Mouse (Mus musculus) gastrocnemius, postnatal 36 days (tissue): ENCODE measurements around the gene Ubxn11. TPM values are rescaled to one million over a fixed set of nuclear protein-coding genes. Genes with fewer than 3 reads are reported as not detected.
A peak's percentile ranks its signal among the peaks of the same experiment; 100 is the strongest.

Source experiments
- DNase-seq, 2 experiments: peaks; one replicate each; pipeline ENCODE4 v3.0.0; 2022
- intact Hi-C: fragments of 180-260 bp; cut with DNase I; formaldehyde crosslinking; loops from one replicate; pipeline ENCODE4 v1.15.1; 2025
- long read RNA-seq, 2 experiments: library from polyadenylated mRNA; stranded (forward); transcript quantifications; one replicate each; pipeline ENCODE4 v2.0.0; 2021
- total RNA-seq, 2 experiments: library from RNA; stranded (reverse); gene quantifications; 2 replicates each; pipeline ENCODE4 v1.2.3; 2021

Gene Ubxn11
- total RNA-seq = 1 to 10 TPM; 1.4 to 2.1 TPM
- long read RNA-seq, experiment 1, partial matches to known transcripts = 1 of 2 reads
- long read RNA-seq, experiment 1, other reads (novel, unspliced or antisense) = 0 of 2 reads
- long read RNA-seq, experiment 2, partial matches to known transcripts = 0 of 1 reads
- long read RNA-seq, experiment 2, other reads (novel, unspliced or antisense) = 1 of 1 reads

DNA sequence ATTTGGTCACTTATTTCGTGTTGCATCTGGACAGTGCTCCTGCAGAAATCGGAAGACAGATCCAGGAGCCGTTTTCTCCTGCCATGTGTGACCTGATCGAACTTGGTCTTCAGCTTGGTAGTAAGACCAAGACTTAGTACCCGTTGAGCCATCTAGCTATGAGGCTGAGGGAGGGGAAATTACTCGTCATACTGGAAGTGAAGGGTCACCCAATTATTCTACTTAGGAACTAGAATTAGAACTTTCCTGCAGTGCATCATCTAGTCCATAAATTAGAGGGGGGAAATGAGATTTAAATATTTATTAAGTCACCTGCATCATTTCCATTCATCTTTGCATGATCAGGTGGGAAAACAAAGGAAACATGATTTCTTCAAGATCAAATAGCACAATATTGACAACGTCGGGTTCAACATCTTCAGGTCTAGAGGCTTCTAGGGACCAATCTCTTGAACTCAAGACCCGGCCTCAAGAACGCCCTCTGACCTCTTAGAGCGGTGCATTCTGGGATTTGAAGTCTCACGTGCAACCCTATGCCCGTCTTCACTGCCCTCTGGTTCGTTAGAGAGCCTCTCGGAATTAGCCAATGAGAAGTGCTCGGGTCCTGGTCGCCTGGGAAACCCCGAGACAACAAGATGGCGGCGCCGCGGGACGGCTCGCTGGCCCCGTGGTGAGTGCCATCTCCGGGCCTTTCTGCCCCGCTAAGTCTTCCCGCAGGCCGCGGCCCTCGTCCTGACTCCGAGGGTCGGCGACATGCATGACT lies at the start of gene Ubxn11:
Gene Ubxn11 (plus strand): TSS at position 592 of the 763 bp plus-strand sequence.
- DNase-seq = peak; percentile 68 to 70
- intact Hi-C loops = no loop called here

DNA sequence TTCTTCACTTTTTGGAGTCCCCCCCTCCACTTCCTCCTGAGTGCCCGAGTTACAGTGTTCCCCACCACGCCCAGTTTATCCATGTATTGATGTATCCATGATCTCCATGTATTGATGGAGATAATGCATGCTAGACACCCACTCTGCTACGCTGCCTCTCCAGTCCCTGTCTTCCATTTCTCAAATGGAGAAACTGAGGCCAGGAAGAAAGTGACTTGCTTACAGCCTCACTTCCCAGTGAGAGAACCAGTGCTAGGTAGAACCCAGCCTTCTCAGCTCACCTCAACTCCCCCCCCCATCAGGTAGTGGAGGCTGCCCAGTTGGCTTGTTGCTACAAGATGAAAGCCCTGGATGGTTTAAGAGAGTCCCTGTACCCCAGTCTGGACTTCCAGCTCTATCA lies 48.8 kb upstream of the Ubxn11 start, which contains the start of gene Zfp683:
Gene Zfp683 (plus strand): TSS at position 301 of the 400 bp plus-strand sequence.
- intact Hi-C loops = no loop called here

DNA sequence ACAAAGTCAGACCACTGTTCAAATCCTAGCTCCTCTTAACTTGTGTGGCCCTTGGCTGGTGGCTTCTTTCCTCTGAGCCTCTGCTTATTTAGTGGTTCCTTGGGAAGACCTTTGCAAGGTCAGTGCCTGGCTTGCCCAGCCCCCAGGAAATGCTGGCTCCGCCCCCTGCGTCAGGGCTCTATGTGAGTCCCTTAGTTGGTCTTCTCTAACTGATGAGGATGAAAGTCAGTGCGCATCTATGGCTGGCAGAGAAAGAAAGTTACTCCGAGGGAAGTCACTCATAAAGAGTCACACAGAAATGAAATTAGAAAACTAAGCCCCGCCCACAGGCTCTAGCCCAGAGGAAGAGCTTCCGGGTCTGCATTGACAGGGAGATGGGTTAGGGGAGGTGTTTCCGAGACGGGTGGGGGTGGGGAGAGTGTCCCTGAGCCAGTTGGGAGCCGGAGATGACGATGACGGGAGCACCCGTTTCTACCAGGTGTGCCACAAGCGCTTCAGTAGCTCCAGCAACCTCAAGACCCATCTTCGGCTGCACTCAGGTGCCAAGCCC lies 44.1 kb upstream of the Ubxn11 start:
- no peak for DNase-seq
- intact Hi-C loops = no loop called here

More for the DNA sequence above, 48.8 kb upstream of the Ubxn11 start, which contains the start of gene Zfp683:
- DNase-seq = no peak

DNA sequence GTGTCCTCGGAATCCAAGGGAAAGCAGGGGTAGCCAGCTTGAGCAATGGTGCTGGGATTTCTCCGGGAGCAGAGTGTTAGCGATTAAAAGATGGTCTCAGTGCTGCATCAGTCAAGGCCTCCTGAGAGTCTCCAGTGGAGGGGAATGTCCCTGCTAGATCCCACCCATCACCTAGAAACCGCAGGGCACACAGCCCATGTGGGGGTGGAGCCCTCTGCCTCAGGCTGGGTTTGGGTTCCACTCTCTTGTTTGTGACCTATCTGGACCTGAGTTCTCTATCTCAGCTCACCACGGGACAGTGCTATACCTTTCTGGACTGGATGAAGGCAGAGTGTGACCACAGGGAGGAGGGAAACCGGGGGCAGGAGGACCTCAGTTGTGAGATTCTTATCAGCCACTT lies 43.5 kb upstream of the Ubxn11 start:
- intact Hi-C loops = no loop called here
- no peak for DNase-seq

DNA sequence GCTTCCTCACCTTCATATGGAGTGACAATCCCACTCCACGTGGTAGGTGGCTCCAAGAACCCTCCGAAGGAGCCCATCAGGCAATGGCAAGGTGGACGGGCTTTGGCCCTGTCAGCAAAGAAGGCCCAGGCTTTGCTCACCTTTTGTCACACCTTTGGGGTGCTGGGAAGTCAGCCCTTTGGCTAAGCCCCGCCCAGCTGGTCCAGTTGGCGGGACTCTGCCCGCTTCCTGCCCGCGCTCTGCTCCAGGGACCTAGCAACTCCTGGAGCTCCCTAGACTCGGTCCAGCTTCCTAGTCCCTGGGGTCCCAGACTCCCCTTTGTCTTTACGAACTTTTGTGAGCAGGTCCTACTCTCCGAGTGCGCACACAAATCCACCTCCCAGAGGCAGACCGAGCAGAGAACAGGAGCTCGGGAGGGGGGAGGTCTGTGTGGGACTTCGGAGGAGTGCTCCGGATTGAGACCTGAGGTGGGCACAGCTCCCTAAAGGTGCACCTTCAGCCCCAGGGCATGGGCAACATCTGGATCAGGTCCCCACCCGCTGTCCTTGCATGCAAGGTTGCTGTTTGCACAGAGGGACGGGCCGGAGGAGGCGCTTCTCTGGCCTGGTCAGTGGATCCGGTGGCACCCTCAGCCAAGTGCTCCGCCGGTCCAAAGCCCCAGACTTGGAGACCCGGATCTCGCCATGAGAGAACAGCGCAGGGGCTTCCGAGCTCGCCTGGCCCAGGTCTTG lies 42.1 kb upstream of the Ubxn11 start, which contains the start of gene Crybg2:
Gene Crybg2 (plus strand): TSS at position 681 of the 731 bp plus-strand sequence.
- intact Hi-C loops = no loop called here

DNA sequence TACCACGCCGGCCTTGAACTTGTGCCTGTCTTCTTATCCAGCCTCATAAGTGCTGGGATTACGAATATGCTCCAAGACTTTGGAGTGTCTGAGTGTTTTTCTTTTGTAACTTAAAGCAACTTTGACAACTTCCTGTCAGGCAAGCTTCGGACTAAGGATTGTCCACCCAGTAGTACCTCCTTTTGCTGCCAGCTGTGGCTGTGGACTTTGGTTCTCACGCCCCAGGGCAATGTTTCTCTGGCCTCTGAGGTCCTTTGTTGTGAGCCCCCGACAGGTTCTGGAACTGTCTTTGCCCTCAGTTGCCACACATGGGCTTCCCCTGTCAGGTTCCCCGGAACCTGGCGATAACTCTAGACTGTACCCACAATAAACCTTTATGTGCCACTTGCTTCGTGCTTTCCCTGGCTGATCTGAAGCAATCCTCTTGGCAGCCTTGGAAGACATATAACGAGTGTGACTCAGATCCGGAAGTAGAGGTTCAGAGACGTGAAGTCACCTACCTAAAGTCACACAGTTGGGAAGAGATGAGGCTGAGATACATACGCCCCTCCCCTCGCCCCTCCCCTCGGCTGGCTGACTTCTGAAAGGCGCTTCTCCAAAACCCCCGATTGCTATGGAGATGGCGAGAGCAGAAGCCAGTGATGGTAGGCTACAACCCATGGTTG lies 41.1 kb upstream of the Ubxn11 start:
- intact Hi-C loops = no loop called here
- no peak for DNase-seq

More for the DNA sequence above, 42.1 kb upstream of the Ubxn11 start, which contains the start of gene Crybg2:
- DNase-seq = no peak

DNA sequence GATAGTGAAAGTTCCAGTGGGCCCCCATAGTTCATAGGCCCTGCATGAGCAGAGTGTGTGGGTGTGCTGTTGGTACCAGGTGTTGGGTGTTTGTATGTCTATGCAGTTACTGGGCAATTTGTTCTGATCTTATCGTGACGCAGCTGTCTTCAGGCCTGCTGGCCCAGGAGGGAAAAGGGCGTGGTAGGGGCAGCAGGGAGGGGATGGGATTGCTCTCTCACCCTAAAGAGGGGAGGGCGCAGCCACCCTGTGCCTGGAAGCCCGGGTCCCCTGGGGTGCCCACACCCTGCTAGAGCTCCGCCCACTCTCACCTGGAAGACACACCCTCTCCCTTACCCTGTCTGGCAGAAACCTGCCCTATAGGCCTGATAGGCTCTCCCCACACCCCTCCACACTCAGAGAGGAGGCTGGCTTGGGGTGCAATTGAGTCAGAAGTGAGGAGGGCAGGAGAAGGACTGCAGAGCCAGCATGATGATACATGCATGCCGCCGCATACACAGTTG lies 40.4 kb upstream of the Ubxn11 start:
- no peak for DNase-seq
- intact Hi-C loops = no loop called here

DNA sequence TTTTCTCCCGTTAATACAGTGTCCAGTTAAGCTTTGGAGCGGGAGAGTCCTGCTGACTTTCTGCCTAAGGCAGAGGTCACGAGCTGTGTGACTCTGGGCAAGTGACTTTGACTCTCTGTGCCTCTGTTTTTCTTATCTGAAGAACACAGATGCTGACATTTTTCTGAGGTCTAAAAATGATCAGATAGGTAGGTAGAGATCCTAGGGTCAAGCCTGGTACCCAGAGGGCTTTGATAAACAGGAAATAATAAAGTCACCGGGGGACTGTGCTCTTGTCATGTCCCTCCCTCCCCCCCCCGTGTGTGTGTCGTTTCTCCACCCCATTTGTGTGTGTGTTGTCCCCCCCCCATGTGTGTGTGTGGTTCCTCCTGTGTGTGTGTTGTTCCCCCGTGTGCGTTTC lies 39.8 kb upstream of the Ubxn11 start:
- intact Hi-C loops = no loop called here
- no peak for DNase-seq

DNA sequence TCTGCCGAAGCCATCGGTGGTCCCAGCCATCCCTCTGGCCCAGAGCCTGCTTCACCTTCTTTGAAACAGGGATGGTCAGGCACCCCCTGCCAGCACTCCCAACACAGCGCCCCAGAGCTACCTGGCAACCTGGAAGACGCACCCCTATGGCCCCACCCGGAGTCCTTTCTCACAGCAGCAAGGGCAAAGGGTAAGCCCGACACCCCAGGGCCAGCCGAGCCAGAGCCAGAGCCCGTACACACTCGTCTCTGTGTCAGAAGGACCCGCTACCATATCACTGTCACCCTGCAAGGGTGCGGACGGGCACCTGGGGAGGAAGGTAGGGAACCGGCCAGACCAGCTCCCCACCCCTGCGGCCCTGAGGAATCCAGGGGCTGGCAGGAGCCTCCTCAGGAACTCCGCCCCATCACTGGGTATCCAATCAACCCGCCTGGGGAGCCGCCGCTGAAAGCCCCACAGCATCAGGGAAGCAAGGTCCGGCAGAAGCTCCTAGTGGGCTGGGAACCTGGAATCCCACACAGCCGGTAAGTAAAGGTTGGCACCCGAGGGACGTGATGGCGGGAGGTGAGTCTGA lies 36.9 kb upstream of the Ubxn11 start:
- intact Hi-C loops = no loop called here
- DNase-seq = no peak

DNA sequence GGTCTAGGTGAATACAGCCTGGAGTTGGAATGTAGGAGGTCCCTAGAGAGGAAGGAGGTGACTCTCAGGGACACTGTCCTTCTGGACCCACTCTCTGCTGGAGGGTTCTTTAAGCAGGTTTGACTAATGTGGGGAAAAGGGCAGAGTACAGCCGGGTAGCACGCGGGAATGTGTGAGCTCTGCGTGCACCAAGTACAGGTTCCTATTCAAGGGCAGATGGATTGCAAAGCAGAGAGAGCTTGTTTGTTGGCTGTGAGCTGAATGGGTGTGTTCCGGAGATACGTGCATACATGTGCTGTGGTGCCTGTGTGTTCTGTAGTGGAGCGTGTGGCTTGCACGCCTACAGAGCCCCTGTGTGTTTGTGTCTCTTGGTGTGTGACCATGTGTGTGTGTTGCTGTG lies 35.0 kb upstream of the Ubxn11 start:
- DNase-seq = no peak
- intact Hi-C loops = no loop called here

DNA sequence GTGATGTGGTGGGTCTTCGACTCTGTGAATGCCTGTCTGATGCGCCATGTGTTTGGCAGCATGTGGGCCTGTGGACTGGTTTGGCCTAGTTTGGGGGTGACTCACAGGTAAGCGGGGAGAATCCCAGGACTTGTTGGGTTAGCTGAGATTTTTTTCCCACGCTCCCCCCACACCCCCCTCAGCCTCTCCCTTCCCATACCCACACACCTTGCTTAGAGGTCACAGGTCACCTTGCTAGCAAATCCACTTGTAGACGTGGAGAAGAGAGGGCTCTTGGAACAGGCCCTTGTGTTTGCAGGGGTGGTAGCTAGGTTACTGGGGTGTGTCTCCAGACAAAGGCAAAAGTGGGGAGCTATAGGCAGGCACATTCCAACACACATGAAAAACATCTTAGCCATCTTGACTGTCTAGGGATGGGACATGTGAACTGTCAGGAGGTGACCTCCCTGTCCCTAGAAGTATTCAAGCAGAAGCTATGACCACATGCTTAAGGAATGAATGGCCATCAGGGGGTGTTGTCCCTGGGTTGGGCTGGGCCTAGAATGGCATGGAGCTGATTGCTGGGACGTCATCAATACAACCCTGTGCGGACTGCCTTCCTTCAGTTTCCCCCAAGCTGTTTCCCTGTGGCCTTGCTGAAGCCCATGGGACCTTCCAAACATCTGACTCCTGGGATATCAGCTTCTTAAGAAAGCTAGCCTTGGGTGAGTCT lies 34.4 kb upstream of the Ubxn11 start:
- intact Hi-C loops = no loop called here
- DNase-seq = no peak

DNA sequence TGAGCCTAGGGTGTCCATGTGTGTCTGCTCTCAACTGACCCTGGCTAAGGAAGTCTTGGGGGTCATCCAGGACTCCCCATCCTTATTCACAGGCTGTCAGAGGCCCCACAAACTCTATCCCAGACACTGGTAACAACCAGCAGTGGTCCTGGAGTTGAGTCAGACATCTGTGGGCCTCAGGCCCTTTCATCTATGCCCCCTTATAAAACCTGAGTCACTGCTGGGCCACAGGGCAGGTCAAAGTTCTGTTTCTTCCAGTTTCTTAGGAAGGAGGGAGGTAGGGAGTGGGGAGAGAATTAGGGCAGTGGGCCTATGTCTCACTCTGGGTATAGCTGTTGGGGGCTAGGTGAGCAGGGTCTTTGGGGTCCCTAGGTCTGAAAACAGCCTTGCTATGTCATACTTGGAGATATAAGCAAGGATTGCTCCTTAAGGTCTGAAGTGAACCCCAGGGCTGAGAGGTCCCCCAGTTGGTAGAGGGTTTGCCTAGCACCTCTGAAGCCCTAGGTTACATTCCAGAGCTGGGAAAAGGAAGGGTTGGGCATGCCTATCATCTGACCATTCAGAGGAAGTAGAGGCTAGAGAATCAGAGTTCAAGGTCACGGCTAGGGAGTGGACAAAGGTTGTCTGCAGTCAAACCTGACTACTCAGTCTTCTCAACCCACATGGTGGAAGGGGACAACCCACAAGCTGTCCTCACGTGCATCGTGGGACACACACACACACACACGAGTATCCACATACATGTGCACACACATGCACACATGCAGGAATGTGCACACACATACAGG lies 33.4 kb upstream of the Ubxn11 start:
- no peak for DNase-seq
- intact Hi-C loops = no loop called here

DNA sequence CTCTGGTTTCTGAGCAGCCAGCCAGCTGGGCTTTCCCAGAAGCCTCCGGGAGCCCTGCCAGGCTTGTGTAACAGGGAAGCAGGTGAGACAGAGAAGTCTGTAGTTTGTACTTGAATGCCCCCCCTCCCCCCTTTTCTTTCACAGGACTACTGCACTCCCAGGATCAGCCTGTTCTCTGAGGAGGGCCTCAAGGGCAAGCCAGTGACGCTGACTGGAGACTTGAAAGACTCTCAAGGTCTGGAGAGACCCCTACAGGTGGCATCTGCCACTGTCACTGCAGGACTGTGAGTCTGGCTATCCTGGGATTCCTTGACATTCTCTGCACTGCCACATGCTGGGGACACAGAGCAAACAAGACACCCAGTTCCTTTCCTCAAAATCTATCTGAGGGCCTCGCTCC lies 23.7 kb upstream of the Ubxn11 start:
- intact Hi-C loops = loop anchor here (5.0 kb wide), 1 partner anchor 41 kb away; no protein-coding TSS in a partner anchor

DNA sequence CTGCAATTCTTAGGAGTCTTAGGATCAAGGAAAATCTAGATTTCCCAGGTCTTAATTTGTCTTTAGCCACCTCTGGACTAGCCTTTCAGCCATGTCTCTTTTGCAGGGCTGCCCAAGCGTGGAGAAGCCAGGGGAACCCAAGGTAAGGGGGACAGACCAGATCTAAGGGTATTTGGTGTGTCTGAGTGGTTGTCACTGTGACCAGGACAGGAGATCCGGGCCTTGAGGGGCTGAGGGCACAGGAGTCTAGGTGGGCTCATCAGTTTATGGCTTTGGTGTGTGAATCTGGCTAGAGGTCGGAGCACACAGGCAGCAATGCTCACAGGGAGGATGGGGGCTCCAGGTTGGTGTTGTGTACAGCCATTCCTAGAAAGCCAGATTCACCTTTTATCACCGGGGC lies 21.7 kb upstream of the Ubxn11 start:
- no peak for DNase-seq
- intact Hi-C loops = no loop called here

More for the DNA sequence above, 23.7 kb upstream of the Ubxn11 start:
- no peak for DNase-seq

DNA sequence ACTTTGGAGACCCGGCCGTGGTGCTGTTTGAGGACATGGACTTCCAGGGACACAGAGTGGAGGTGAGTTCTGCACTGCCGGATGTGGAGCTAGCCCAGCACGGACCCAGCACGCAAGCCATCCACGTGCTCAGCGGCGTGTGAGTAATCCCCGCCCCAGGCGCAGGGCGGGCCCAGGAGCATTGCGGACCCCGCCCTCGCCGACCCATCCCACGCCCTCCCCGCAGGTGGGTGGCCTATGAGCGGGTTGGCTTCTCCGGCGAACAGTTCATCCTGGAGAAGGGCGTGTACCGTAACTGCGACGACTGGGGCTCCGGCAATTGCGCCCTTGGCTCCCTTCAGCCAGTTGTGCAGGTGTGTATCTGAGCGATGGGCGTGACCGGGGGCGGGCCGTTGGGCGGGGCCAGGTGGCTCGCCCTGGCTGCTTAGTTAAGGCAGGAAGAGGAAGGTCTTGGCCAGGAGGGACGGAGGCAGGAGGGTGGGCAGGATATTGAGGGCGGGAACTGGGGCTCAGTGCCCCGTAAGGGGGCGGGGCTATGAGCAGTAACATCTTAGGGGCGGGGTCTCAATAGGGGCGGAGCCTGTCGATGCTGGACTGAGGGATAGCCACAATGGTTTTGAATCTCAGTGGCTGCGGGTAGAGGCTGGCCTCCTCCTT lies 20.5 kb upstream of the Ubxn11 start:
- no peak for DNase-seq
- intact Hi-C loops = no loop called here

DNA sequence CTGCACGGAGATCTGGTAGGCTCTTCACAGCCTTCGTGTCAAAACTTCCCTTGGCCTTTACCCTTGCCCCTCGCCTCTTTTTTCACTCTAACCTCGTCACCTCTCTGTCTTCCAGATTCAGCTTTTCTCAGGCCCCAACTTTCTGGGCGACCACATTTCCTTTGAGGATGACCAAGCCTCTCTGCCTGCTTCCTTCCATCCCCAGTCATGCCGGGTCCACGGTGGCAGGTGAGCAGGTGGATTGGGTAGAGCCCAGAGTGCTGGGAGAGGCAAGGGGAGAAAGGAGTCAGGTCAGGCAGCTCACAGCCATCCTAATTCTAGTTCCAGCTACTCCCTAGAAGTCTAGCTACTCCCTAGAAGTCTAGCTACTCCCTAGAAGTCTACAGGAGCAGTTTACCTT lies 19.9 kb upstream of the Ubxn11 start:
- intact Hi-C loops = no loop called here
- no peak for DNase-seq

DNA sequence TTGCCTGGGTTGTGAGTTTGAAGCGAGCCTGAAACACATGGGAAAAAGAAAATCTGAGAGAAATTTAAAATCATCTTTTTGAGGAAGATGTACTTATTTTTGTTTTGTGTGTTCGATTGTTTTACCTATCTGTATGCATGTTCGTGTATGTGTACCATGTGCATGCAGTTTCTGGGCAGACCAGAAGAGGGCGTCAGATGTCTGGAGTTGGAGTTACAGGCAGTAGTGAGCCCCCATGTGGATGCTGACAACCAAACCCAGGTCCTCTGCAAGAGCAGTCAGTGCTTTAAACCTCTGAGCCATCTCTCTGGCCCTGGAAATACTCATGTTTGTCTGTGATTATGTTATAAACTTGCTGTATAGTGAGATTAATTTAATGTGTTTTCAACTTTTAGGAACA lies 17.4 kb upstream of the Ubxn11 start:
- DNase-seq = no peak
- intact Hi-C loops = no loop called here

DNA sequence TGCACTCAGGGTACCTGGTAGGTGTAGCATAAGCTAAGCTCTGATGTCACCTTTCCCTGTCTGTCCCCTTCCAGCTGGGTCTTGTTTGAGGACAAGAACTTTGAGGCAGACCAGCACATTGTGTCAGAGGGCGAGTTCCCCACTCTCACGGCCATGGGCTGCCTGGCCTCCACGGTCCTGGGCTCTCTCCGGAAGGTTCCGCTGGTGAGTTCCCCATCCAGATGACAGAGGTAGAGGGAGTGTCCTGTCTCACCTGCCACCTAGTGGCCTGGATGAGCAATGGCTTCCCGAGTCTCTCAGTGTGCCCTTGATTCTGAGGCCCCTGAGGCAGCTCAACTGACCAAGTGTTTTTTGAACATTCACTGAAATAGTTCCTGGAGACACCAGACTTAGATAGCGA lies 15.0 kb upstream of the Ubxn11 start:
- DNase-seq = no peak
- intact Hi-C loops = no loop called here
